Mouse (Mus musculus) bone marrow, adult 2 months (tissue): ENCODE results near the gene Tigd4. TPM values are rescaled to one million over a fixed set of nuclear protein-coding genes. Genes with fewer than 3 reads are reported as not detected.
"Not testable (repeated sequence)": the region's sequence is repeated elsewhere in the genome, so short reads cannot be mapped to it uniquely, and the experiment has no call there.

Source experiments
- H3K27ac ChIP-seq: fragments of 200-500 bp; 2 replicates; pipeline ENCODE4 v1.5.1; 2012; ENCODE audit warnings: low read depth, mild to moderate bottlenecking, control low read depth, inconsistent platforms, low read length; ENCODE audit not compliant: control insufficient read depth, poor library complexity, insufficient read depth
- H3K4me1 ChIP-seq: fragments of 200-500 bp; 2 replicates; pipeline ENCODE4 v1.6.1; 2011; ENCODE audit warnings: low read length; ENCODE audit not compliant: control insufficient read depth, insufficient read depth
- H3K4me3 ChIP-seq: fragments of 200-500 bp; replicated peaks from 2 replicates; pipeline ENCODE3; 2011; ENCODE audit warnings: mild to moderate bottlenecking, low read depth, low read length, control low read depth; ENCODE audit not compliant: control insufficient read depth
- CTCF ChIP-seq: fragments of 200-500 bp; IDR thresholded peaks from 2 replicates; pipeline ENCODE4 v1.5.1; 2011; ENCODE audit warnings: low read length, control low read depth; ENCODE audit not compliant: control insufficient read depth, insufficient read depth
- POLR2A ChIP-seq: fragments of 200-500 bp; IDR thresholded peaks from 2 replicates; pipeline ENCODE4 v1.6.1; 2011; ENCODE audit warnings: low read depth, mild to moderate bottlenecking, control low read depth, low read length, borderline replicate concordance; ENCODE audit not compliant: control insufficient read depth
- WGBS: fragments of 180-500 bp; shearing (Covaris S2); methylation state at CpG from one replicate; pipeline ENCODE4 v1.1.7; 2018; 5-methylcytosine and 5-hydroxymethylcytosine counted together
- polyA plus RNA-seq: library from polyadenylated mRNA; stranded (reverse); fragments of >200 nt; gene quantifications from 2 replicates; pipeline ENCODE4 v1.2.4, GENCODE M21; 2011; ENCODE audit warnings: low replicate concordance; ENCODE audit not compliant: missing spikeins, insufficient read depth, insufficient read length

The Tigd4 gene
- not detected in 2 replicates for polyA plus RNA-seq

DNA sequence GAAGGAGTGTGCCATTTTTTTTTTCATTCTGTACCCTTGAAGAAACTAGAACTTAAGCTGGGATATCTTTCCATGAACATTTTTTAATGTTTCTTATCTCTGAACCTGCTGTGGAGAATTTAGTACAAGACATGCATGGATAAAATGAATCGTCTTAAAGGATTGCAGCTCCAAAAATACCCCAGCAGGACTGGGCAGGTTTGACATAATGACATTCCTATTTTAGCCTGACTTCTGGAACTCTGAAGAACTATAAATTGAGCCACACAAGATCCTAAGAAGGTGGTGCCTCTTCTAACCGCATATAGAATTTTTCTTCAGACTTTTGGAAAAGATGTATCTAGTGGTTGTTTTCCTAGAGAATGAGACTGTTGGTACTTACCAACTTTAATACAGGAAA lies at the start of gene Tigd4:
Gene Tigd4 (plus strand): TSS at position 301 of the 400 bp plus-strand sequence.
- TF ChIP-seq CTCF (no peak), POLR2A (no peak)
- no peaks in the 10 kb centered on the region; the same call in 1 of the 2 replicates for H3K4me1 ChIP-seq
- no peak within 1 kb of the TSS for H3K4me3 ChIP-seq
- 81% methylated on average over 2 of the region's 2 CpGs for WGBS
- no peak within 1 kb of the TSS for H3K27ac ChIP-seq

DNA sequence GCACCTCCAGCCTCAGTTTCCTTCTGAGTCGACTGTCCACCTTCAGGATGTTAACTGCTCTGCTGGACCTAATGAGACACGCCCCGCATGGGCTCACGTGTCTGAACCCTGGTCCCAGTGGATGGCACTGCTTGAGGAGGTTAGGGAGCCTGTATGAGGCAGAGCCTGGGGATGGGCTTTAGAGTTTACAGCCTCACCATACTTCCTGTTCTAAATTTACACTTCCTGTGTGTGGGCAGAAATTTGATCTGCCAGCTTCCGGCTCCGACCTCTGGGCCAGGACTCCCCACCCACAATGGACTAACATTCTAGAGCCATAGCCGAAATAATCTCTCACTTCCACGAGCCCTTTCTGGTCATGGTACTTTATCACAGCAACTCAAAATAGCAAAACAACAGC lies 46.2 kb upstream of the Tigd4 start:
- TF ChIP-seq CTCF = no peak
- H3K4me1 ChIP-seq = peaks cover 3% of the 10 kb centered on the region
- H3K27ac ChIP-seq = no peak overlapping the region
- WGBS = 36% methylated on average over 8 of the region's 8 CpGs
- no peak overlapping the region for H3K4me3 ChIP-seq

DNA sequence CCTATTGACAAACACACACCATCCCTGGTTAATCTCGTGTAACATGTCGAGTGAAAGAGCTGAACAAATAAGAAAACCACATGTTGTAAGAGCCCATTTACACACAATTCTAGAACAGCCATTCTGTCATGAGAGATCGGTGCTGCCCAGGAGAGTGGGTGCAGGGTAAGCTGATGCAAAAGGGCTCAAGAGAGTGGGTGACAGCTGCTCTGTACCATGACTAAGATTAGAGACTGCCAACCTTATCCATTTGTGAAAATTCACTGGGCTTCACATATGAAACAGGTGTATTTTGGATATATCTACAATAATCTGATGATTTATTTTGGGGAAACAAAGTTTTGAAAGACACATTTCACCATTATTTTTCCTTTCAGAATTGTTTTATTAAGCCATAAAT lies 37.6 kb upstream of the Tigd4 start:
- Histone ChIP-seq H3K4me3 (no peak overlapping the region), H3K27ac (no peak overlapping the region), H3K4me1 (no peaks in the 10 kb centered on the region; the same call in 1 of the 2 replicates)
- TF ChIP-seq CTCF = no peak
- no peak for TF ChIP-seq POLR2A
- WGBS = 69% methylated on average over 3 of the region's 3 CpGs

DNA sequence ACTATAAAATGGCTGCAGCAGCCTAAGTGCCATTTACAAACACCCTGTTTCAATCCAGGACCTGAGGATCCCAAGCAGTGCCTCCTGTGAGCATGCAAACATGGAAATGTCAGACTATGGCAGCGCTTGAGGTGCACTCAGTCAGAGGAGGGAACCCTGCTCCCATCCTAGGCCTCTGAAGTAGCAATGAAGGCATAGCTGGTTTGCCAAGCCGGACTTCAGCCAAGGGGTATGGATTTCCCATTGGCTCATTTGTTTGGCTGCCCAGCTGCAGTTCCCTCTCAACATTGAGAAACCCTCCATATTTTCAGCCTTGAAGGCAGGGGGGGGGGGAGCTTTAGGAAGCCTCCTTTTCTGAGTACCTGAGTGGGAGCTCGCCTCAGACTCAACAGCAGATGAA lies 35.1 kb upstream of the Tigd4 start:
- H3K4me3 ChIP-seq = no peak overlapping the region
- TF ChIP-seq CTCF (no peak), POLR2A (no peak)
- WGBS = 88% methylated on average over 3 of the region's 3 CpGs
- no peaks in the 10 kb centered on the region; the same call in 1 of the 2 replicates for H3K4me1 ChIP-seq
- H3K27ac ChIP-seq = no peak overlapping the region

DNA sequence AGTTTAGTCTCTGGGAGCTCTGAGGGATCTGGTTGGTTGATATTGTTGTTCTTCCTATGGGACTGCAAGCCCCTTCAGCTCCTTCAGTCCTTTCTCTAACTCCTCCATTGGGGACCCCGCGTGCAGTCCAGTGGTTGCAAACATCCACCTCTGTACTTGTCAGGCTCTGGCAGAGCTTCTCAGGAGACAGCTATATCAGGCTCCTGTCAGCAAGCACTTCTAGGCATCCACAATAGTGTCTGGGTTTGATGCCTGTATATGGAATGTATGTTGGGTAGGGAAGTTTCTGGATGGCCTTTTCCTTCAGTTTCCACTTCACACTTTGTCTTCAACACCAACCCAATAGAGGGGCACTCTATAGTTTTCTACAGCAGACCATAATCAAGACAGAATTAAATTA lies 30.5 kb upstream of the Tigd4 start:
- WGBS = 94% methylated on average over 2 of the region's 2 CpGs
- H3K27ac ChIP-seq, H3K4me1 ChIP-seq, H3K4me3 ChIP-seq: not testable (repeated sequence)

DNA sequence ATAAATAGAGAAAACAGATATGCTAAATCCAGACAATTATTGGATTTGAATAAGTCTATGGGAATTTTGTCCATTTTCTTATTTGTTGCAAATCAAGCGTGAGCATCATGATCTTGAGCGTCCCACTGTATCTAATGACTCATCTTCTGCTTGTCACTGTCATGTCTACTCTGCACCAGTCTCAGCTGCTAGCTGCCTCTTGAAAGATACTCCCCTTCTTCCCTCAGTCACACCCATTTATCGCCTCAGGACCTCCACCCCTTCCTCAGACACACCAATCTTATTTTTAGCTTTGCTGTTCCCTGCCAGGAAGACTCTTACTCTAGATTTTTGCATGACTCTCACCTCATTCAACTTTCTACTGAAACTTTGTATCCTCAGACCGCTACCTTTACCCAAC lies 30.0 kb upstream of the Tigd4 start:
- TF ChIP-seq POLR2A (no peak), CTCF (no peak)
- Histone ChIP-seq H3K27ac (no peak overlapping the region), H3K4me1 (no peaks in the 10 kb centered on the region; the same call in 1 of the 2 replicates), H3K4me3 (no peak overlapping the region)
- 69% methylated on average over 4 of the region's 4 CpGs for WGBS

DNA sequence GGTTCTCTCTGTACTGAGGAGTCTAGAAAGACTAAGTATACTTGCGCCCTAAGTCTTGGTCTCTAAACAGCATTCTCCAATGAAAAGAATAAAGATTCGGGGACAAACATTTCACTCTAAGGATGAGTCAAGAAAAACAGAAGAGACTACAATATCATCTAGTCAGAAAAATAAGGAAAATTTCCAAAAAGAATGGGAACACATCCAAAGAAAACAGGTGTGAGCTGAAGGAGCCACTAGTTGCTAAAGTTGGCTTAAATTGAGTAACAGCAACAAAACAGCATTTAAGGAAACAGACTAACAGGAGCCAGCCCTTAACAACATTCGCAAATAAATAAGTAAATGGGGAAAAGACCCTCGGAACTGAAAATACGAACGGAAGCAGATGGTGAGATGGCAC lies 24.8 kb upstream of the Tigd4 start:
- WGBS = 91% methylated on average over 6 of the region's 6 CpGs
- H3K4me3 ChIP-seq = no peak overlapping the region
- no peak for TF ChIP-seq CTCF
- TF ChIP-seq POLR2A = no peak
- H3K27ac ChIP-seq = no peak overlapping the region
- peaks cover 2% of the 10 kb centered on the region; the same call in 1 of the 2 replicates for H3K4me1 ChIP-seq

DNA sequence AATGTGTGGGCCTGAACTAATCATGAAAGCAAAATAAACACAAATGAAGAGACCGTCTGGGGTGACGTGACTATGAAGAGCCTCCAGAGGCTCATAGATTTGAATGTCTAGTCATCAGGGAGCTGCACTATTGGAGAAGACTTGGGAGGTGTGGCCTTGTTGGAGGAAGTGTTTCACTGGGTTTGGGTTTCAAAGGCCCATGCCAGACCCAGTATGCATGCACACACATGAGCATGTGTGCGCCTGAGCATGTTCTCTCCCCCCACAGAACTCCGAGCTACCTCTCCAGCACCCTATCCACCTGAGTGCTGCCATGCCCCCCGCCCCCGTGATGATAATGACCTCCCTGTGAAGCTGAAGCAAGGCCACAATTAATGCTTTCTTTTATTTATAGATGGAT lies 23.8 kb upstream of the Tigd4 start:
- Histone ChIP-seq H3K27ac (no peak overlapping the region), H3K4me1 (peaks cover 2% of the 10 kb centered on the region; the same call in 1 of the 2 replicates), H3K4me3 (no peak overlapping the region)
- WGBS = 77% methylated on average over 6 of the region's 6 CpGs
- TF ChIP-seq CTCF (no peak), POLR2A (no peak)

DNA sequence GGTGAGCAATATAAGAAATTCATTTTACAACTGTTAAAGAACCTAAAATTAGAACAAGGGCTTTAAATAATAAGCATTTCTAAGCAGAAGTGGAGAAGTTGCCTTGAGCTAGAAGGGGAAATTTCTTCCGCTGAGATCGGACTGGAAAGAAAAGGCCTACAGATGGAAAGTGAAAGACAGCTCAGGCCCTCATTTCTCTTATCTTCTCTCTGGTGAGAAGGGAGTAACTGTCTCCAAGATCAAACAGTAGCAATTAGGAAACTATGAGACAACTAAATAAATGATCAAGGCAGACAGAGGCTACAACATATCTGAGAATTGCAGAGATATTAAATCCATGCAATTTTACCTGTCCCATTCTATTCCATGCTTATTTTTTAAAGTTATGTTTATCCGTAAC lies 22.9 kb upstream of the Tigd4 start:
- Histone ChIP-seq H3K4me3 (no peak overlapping the region), H3K4me1 (peaks cover 2% of the 10 kb centered on the region; the same call in 1 of the 2 replicates), H3K27ac (no peak overlapping the region)
- TF ChIP-seq POLR2A = no peak
- no peak for TF ChIP-seq CTCF
- 39% methylated on average over 3 of the region's 3 CpGs for WGBS
